Mouse (Mus musculus) hindbrain, postnatal 0 days (tissue): ENCODE measurements around the gene Plekha3. TPM values are rescaled to one million over a fixed set of nuclear protein-coding genes. Genes with fewer than 3 reads are reported as not detected.

Experiments
- ATAC-seq: fragments of 200-750 bp; cut with Nextera tagmentation; 2 replicates; pipeline ENCODE4 v1.8.0; 2017; ENCODE audit warnings: mild to moderate bottlenecking, moderate TSS enrichment, moderate library complexity
- DNase-seq: peaks from one replicate; pipeline ENCODE4 v3.0.0-alpha.2; 2015; ENCODE audit warnings: low spot score
- H3K27ac ChIP-seq: fragments of 300-500 bp; sonication (generic); 2 replicates; pipeline ENCODE4 v1.5.1; 2014; ENCODE audit warnings: mild to moderate bottlenecking
- H3K27me3 ChIP-seq: fragments of 300-500 bp; sonication (generic); 2 replicates; pipeline ENCODE4 v1.6.1; 2014; ENCODE audit warnings: low read length, mixed read lengths; ENCODE audit not compliant: insufficient read depth
- H3K36me3 ChIP-seq: fragments of 300-500 bp; sonication (generic); 2 replicates; pipeline ENCODE4 v1.6.1; 2014; ENCODE audit warnings: low read length, mixed read lengths; ENCODE audit not compliant: insufficient read depth
- H3K4me1 ChIP-seq: fragments of 300-500 bp; sonication (generic); 2 replicates; pipeline ENCODE4 v1.6.1; 2014; ENCODE audit warnings: antibody characterized with exemption, low read length, mixed read lengths; ENCODE audit not compliant: insufficient read depth
- H3K4me2 ChIP-seq: fragments of 300-500 bp; sonication (generic); 2 replicates; pipeline ENCODE4 v1.6.1; 2014; ENCODE audit warnings: low read depth, mild to moderate bottlenecking, low read length, moderate library complexity, mixed read lengths
- H3K4me3 ChIP-seq: fragments of 300-500 bp; sonication (generic); 2 replicates; pipeline ENCODE4 v1.5.1; 2014; ENCODE audit warnings: low read length
- H3K9ac ChIP-seq: fragments of 300-500 bp; sonication (generic); replicated peaks from 2 replicates; pipeline ENCODE4 v1.6.1; 2014; ENCODE audit warnings: mild to moderate bottlenecking, low read length, moderate library complexity, mixed read lengths
- H3K9me3 ChIP-seq: fragments of 300-500 bp; sonication (generic); 2 replicates; pipeline ENCODE4 v1.6.1; 2016; ENCODE audit warnings: low read length, mixed read lengths
- CTCF ChIP-seq: IDR thresholded peaks from 2 replicates; pipeline ENCODE4 v1.5.1; 2016; ENCODE audit warnings: antibody characterized with exemption, control low read depth, low read depth
- WGBS: fragments of 180-500 bp; shearing (Covaris S2); extraction: QIAGEN DNeasy Blood & Tissue Kit; methylation state at CpG from one replicate; pipeline ENCODE4 v1.1.7; 2014; 5-methylcytosine and 5-hydroxymethylcytosine counted together
- polyA plus RNA-seq: library from polyadenylated mRNA; unstranded; fragments of >200 nt; fragmentation: Nextera tagmentation; extraction: Ambion mirVana; gene quantifications from 2 replicates; pipeline ENCODE4 v1.2.1, GENCODE M21; 2015
- total RNA-seq: library from RNA; depleted of rRNA; stranded (reverse); fragments of >200 nt; gene quantifications from 2 replicates; pipeline ENCODE4 v1.2.3, GENCODE M21; 2014

The Plekha3 gene
- total and polyA plus RNA-seq, 2 experiments from 2014 or later, result 8.7 to 23.3 TPM

DNA sequence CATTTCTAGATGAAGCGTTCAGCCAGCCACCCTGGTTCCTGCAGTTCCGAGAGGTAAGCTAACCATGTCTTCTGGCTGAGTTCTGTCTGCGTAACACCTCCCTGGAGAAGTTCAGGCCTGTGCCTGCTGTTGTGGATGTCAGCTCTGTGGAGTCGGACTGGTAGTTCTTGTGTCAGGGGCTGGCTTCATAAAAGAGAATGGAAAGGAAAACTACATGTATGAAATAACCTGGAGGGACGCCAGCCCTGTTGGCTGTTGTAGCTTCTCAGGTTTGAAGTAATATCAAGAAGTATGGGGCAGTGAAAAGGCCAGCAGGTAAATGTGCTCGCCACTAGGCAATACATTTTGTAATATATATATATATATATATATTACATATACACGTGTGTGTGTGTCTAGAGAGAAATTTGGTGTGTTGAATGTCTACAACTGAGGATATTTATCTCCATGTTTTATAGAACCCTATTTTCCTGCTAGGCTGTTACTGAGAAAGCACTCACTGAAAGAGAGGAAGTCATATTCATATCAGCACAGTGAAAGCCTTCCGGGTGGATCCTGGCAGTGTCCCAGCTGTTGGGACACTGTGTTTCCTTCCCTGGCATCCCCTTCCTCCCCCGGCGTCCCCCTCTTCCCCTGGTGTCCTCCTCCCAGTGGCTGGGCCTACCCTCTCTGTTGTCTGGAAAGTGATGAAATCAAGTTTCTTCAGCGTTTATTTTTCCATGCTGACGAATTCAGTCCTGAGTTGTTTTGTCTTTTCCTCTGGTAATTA is 15.5 kb downstream of the Plekha3 start:
- Histone ChIP-seq H3K36me3 (peaks cover 56% of the 10 kb centered on the region), H3K4me1 (no peaks in the 10 kb centered on the region), H3K9me3 (no peaks in the 10 kb centered on the region), H3K27me3 (no peaks in the 10 kb centered on the region), H3K9ac (no peak overlapping the region), H3K27ac (no peak overlapping the region), H3K4me3 (no peak overlapping the region), H3K4me2 (no peak overlapping the region)
- no peak for ATAC-seq
- no peak for TF ChIP-seq CTCF
- WGBS, result 81% methylated on average over 12 of the region's 12 CpGs
- no peak for DNase-seq

DNA sequence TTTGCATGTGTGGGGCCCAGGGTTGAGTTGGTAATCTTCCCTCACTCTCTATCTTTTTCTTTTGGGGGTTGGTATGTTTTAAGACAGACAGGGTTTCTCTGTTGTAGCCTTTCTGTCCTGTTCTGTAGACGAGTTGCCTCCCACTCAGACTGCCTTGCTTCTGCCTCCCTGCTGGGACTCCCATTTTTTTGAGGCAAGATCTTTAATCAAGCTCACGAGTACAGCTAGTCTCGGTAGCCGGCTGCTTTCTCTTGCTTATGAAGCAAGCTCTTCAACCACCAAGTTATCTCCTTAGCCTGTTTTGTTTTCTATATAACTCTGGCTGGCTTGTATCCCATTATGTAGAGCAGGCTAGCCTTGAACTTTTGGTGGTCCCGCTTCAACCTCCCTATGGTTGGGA is 18.7 kb downstream of the Plekha3 start:
- Histone ChIP-seq H3K9me3 (no peaks in the 10 kb centered on the region), H3K4me3 (no peak overlapping the region), H3K27me3 (no peaks in the 10 kb centered on the region), H3K27ac (no peak overlapping the region), H3K4me1 (no peaks in the 10 kb centered on the region), H3K36me3 (peaks cover 39% of the 10 kb centered on the region), H3K9ac (no peak overlapping the region), H3K4me2 (no peak overlapping the region)
- DNase-seq (no peak), ATAC-seq (no peak)
- 80% methylated on average over 5 of the region's 5 CpGs for WGBS
- TF ChIP-seq CTCF, result no peak

DNA sequence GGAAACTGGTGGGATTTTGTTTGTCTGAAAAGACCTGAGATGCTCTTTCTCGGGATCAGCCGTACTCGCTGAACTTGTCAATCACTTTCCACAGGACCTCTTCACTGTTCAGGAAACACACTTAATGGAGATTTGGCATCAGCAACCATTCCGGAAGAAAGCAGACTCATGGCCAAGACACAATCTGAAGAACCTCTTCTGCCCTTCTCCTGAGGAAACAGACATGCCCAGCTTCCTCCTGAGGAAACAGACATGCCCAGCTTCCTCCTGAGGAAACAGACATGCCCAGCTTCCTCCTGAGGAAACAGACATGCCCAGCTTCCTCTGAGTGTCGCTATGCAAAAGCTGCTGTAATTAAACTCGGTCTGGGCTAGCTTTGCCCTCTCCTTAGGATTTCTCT is 20.2 kb downstream of the Plekha3 start:
- no peak overlapping the region for H3K4me3 ChIP-seq
- no peak for TF ChIP-seq CTCF
- ATAC-seq (no peak), DNase-seq (no peak)
- H3K27ac ChIP-seq, result no peak overlapping the region
- no peak overlapping the region for H3K9ac ChIP-seq
- peaks cover 38% of the 10 kb centered on the region for H3K36me3 ChIP-seq
- H3K9me3 ChIP-seq, result no peaks in the 10 kb centered on the region
- H3K4me2 ChIP-seq, result no peak overlapping the region
- WGBS, result 90% methylated on average over 6 of the region's 6 CpGs
- H3K27me3 ChIP-seq, result no peaks in the 10 kb centered on the region
- no peaks in the 10 kb centered on the region for H3K4me1 ChIP-seq

DNA sequence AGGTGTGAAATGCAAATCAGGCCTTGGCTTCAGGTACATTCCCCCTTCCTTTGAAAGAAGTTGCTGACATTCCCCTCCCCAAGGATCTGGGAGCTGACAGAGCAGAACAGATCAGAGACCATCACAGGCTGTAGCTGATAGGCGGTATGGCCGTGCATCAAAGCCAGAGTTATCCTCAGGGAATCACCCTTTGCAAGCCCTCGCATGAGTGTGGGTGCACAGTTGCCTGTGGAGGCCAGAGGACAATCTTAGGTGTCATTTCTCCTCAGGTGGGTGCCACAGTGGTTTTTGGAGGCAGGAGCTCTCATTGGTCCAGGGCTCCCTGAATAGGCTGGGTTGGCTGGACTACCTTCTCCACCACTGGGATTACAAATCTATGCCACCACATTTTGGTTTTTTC is 27.1 kb downstream of the Plekha3 start:
- no peak for TF ChIP-seq CTCF
- no peak for DNase-seq
- Histone ChIP-seq H3K27me3 (no peaks in the 10 kb centered on the region), H3K4me2 (no peak overlapping the region), H3K9me3 (no peaks in the 10 kb centered on the region), H3K36me3 (0 out of 2 replicates have a peak, but pooled peaks cover 3% of the 10 kb centered on the region), H3K27ac (no peak overlapping the region), H3K9ac (no peak overlapping the region), H3K4me3 (no peak overlapping the region), H3K4me1 (no peaks in the 10 kb centered on the region)
- no peak for ATAC-seq
- WGBS, result 92% methylated on average over 3 of the region's 3 CpGs

DNA sequence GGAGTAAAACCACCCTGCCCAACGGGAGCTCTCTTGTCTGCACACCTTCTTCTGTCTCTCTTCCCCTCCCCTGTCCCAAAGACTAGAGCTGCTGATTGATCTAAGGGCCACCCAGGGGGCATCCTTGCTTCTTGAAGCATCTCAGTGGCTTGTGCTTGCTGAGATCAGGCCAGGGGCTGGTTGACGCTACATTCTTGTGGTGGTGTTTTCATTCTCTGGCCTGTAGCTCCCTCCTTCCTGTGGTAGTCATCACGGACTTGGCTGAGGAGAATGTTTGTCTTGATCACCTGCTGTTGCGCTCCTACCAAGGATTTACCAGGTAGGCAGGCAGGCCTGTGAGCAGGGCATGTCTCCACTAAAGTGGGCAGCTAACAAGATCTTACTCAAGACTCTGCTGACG is 27.7 kb downstream of the Plekha3 start:
- Histone ChIP-seq H3K36me3 (0 out of 2 replicates have a peak, but pooled peaks cover 3% of the 10 kb centered on the region), H3K27ac (no peak overlapping the region), H3K4me3 (no peak overlapping the region), H3K9ac (no peak overlapping the region), H3K9me3 (no peaks in the 10 kb centered on the region), H3K27me3 (no peaks in the 10 kb centered on the region), H3K4me2 (no peak overlapping the region), H3K4me1 (no peaks in the 10 kb centered on the region)
- ATAC-seq (no peak), DNase-seq (no peak)
- TF ChIP-seq CTCF, result no peak
- 86% methylated on average over 5 of the region's 5 CpGs for WGBS

DNA sequence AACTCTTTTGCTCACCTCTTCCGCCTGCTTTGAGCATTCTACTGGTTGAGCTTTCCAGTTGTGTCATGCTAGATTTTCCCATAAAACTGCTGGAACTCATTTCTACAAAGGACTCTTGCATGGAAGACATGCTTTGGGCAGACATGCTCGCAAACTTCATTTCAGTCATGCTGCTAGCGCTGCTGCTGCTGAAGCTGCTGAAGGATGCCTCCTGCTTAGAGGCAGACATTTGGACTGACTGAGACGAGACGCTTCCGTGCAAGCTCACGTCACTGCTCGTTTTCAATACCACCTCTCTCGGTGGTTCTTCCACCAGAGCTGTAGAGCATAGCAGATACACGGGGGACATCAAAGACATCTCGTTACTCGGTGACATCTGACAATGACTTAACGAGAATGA is 30.6 kb downstream of the Plekha3 start:
- H3K4me3 ChIP-seq, result no peak overlapping the region
- H3K27me3 ChIP-seq, result no peaks in the 10 kb centered on the region
- H3K4me1 ChIP-seq, result no peaks in the 10 kb centered on the region
- TF ChIP-seq CTCF, result no peak
- no peak overlapping the region for H3K27ac ChIP-seq
- H3K36me3 ChIP-seq, result peaks cover 14% of the 10 kb centered on the region
- H3K9ac ChIP-seq, result no peak overlapping the region
- no peak overlapping the region for H3K4me2 ChIP-seq
- 85% methylated on average over 13 of the region's 13 CpGs for WGBS
- no peak for ATAC-seq
- H3K9me3 ChIP-seq, result peaks cover 14% of the 10 kb centered on the region
- DNase-seq, result no peak

DNA sequence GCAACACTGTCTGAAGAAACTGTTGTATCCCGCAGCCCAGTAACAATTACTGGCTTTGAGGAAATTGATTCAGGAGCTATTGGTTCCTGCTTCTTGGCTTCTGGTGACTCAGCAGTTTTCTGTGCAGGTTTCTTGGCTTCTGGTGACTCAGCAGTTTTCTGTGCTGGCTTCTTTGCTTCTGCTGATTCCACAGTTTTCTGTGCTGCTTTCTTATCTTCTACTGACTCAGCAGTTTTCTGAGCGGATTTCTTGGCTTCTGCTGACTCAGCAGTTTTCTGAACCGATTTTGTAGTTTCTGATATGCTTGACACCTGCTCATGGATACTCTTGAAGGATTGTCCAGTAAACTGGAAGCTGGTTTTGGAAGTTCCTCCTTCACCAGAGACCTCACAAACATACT is 33.4 kb downstream of the Plekha3 start:
- no peak for TF ChIP-seq CTCF
- Histone ChIP-seq H3K4me2 (no peak overlapping the region), H3K4me1 (no peaks in the 10 kb centered on the region), H3K4me3 (no peak overlapping the region), H3K9ac (no peak overlapping the region), H3K27ac (no peak overlapping the region), H3K36me3 (peaks cover 26% of the 10 kb centered on the region), H3K27me3 (no peaks in the 10 kb centered on the region), H3K9me3 (peaks cover 30% of the 10 kb centered on the region)
- WGBS, result 90% methylated on average over 3 of the region's 3 CpGs
- no peak for ATAC-seq
- DNase-seq, result peak; percentile 2
